Mouse (Mus musculus) erythroblast, embryonic 14.5 days (primary cell): Measurements from ENCODE around the gene Qrich2.

ENCODE experiments used
- GATA1 ChIP-seq: IDR thresholded peaks from 2 replicates; pipeline ENCODE4 v1.6.1; 2012; ENCODE audit warnings: low read length, inconsistent platforms, mixed read lengths
- TAL1 ChIP-seq: IDR thresholded peaks from 3 replicates; pipeline ENCODE4 v1.6.1; 2012; ENCODE audit warnings: low read length, inconsistent platforms, mixed read lengths

- TF ChIP-seq GATA1 (no peak), TAL1 (no peak)
Measured at GRCm38 (mm10) chr11:116481776-116482175, 15.7 kb upstream of the Qrich2 start.
